Mouse (Mus musculus) cerebellum, adult 9-10 months (tissue): ENCODE measurements around the gene Grik3.

Source experiments
- DNase-seq: peaks from one replicate; pipeline ENCODE4 v3.0.0; 2022

Gene Grik3

DNA sequence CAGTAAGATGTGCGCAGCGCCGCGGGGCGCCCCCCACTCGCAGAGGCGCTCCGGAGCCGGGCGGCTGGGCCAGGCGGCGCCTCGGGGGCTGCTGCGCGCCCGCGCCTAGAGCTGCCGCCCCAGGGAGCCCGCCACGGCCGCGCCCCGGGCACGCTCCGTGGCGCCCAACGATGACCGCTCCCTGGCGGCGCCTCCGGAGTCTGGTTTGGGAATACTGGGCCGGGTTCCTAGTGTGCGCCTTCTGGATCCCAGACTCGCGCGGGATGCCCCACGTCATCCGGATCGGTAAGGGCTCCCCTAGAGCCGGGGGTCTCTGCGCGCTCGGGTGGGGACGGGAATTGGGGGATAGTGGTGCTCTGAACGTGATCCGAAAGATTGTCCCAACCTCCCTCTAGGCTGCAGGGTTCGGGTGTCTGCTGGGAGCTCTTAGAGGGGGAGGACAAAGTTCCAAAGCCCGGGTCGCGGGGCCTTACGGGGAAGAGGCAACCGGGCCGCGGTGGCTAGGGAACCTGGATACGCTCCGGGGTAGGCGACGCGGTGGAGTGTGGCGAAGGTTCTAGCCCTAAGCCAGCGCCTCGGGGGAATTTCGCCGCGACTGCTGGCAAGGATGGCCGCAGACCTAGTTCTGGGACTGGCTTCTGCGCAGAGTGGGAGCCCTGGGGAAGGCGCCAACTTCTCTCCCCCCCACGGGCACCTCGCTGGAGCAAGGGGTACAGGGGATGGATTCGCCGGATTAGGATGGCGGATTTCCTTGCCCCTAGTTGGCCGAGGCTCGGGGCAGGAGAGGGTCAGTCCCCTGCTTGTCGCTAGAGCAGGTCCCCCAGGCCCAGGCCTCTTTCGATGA, at the start of gene Grik3:
Gene Grik3 (plus strand): TSS at position 40 of the 844 bp plus-strand sequence.
- no peak for DNase-seq

- no peak for DNase-seq
Observed at GRCm38 (mm10) chr4:125441821-125442220, 48.7 kb upstream of the Grik3 start.

DNA sequence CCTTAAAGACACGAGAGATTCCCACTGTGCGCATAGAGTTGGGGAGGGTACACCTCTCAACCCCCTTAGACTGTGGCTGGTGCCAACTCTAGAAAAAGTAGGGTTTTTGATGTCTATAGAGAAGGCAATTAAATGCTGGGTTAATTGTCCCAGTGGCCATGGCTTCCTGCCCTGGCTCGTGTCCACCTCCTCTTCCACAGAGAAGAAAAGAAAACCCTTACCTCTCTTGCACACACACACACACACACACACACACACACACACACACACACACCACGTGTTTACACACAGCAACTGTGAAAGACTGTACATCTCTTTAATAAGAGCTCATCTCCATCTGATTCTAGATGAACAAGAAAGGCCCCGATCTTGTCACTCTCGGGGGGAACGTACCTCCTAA, 46.1 kb upstream of the Grik3 start:
- no peak for DNase-seq

DNA sequence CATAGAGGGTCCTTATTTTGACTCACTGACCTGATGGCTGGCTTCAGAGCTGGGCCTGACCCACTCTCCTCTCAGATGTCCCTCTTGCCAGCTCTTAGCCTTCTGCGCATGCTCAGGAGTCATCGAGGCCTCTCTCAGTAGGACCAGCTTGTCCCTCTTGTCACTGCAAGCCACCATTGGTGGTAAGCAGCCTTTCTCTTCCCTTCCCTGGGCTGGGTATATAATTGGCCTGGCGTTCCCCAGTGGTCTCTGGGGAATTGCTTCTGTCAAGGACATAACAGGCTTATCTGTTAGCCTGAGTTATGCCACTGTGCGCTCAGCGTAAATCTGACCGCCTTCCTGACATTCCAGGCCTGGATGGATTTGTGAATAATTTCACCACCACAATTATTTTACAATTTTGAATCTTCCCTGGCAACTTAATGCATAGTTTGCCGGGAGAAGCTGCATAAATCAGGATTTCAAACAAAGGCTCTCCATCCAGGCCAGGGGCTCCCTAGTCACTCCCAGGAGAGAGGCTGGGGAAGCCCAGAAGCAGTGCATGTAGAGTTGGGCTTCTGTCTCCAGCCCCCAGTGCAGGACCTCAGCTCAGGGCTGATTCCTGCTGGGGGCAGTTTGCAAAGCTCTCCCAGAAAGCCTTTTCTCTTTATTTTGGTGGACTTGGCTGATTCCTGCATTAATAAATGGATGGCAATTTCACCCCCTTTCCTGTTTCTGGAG, 39.7 kb upstream of the Grik3 start:
- DNase-seq = no peak

GRCm38 (mm10) chr4:125451821-125452220, 38.7 kb upstream of the Grik3 start:
- DNase-seq = no peak

DNA sequence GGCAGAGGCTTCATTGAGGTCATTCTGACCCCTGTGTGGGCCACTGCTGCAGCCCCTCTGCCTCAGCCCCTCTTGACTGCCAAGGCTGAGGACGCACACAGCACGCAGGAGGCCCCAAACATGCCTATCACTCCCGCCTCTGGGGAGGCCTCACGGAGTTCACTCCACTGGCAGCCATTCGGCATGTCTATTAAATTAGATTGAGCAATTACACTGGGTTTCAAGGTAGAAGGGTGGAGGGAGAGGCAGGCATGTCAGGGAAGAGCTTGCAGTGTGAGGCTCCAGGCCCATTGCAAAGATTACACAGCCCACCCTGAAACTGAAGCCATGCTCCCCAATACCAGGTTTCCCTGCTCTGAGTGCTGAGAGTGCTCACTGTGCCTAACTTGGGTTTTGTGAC, 34.0 kb upstream of the Grik3 start:
- no peak for DNase-seq

DNA sequence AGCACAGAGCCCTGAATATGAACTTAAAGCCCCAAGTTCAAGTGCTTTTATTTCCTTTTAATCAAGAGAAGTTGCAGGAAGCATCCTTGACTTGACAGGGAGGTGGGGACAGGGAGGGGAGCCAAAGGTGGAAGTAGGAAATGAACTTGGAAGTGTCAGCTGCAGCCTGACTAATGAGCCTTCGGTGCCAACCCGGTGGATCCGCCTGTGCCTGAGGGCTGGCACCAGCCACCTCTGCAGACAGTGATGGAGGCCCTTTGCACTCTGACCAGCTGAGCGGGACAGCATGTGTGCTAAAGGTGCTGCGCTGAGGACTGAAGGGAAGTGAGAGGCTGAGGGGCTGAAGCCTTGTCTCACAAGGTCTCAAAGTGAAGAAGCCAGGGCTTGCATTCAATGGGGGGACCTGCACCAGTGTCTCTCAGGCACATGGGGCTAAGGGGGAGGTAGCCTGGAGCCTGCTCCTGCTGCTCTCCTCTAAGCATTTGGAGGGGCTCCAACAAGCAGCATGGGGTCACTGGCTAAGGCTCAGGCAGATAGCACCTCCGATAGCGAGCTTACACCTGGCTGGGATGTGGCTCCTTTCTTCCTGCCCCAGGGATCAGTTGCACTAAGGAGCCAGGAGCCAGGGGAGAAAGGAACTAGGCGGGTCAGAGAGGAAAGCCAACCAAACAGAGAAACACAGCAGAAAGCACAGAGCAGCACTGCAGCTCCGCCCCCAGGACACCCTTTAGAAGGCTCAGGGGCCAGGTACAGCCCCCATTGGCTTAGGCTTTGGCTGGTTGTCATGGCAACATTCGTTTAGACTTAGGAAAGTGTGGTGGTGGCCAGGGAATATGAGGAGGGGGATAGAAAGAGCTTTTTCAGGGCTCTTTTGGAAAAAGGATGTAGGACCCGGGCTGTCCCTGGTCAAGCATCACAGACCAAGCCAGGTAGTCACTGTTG, 33.1 kb upstream of the Grik3 start:
- DNase-seq = no peak

DNA sequence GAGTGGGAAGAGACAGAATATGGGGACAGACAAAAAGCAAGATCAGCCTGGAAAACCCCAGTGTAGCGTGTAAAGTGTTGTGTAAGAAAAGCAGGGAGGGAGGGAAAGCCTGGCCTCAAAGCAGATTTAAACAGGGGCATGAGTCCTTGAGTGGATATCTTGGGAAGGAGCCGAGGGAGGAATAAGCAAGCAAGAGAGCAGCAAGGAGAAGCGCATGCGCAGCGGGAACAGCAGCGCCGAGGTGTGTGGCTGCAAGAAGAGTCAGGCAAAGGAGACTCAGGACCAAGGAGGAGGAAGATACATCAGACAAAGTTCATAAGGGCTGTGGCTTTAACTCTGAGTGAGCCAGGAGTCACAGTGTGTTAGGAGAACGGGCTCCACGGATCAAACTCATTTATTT, 30.7 kb upstream of the Grik3 start:
- DNase-seq = no peak

- DNase-seq = no peak
Observed at GRCm38 (mm10) chr4:125469711-125470372, 20.7 kb upstream of the Grik3 start.

- no peak for DNase-seq
Observed at GRCm38 (mm10) chr4:125474903-125475302, 15.6 kb upstream of the Grik3 start.

DNA sequence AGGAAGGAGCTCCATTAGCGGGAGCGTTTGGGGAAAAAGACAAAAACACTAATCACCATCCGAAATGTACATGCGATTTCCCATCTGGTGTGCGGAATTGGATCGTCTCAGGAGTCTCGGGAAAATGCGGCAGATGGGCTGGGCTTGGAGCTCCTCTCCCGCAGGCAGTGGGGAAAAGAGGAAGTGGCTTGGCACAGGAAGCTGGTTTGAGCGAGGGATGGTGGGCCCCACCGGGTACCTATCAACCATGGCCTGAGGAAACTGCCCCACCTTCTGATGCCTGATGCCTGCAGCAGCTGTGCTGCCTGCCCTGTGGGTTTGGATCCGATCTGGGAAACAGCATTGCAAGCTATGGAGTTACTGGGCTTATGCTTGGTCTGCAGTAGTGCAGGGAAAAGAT, 12.4 kb upstream of the Grik3 start:
- DNase-seq = no peak

GRCm38 (mm10) chr4:125481256-125481655, 9.2 kb upstream of the Grik3 start:
- DNase-seq = no peak

GRCm38 (mm10) chr4:125484131-125484530, 6.4 kb upstream of the Grik3 start:
- DNase-seq = no peak

DNA sequence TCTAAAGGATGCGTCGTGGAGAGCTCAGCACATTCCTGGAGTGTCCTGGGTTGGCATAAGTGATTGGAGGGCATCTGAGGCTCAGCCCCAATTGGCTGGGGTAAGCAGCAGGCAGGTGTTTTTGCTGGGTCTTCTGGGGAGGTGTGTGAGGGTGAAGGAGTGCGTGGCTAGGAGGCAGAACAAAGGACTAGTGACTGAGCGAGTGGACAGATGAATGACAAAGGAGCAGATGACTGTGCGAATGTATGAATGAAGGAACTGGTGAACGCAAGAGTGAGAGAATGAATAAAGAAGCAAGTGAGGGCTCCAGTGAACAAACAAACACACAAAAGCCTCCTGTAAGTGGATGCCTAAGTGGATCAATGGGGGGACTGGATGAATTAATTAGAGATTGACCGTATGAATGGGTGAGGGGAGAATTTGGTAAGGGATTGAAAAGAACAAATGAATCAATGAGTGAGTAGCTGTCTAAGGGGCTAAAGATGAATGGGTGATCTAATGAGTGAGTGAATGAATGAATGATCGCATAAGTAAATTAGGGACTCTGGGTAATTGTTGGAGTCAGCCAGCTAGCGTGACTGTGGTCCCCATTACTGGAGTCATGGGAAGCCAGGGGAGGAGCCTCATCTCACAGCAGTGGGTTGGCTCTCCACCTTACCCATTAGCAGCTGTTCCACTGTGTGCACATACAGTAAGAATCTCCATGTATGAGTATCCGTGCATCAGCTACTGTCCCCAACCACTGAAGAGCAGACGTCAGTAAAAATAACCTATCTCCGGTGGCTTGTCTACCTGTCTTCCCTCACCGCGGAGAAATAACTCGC, 4.9 kb upstream of the Grik3 start:
- no peak for DNase-seq

DNA sequence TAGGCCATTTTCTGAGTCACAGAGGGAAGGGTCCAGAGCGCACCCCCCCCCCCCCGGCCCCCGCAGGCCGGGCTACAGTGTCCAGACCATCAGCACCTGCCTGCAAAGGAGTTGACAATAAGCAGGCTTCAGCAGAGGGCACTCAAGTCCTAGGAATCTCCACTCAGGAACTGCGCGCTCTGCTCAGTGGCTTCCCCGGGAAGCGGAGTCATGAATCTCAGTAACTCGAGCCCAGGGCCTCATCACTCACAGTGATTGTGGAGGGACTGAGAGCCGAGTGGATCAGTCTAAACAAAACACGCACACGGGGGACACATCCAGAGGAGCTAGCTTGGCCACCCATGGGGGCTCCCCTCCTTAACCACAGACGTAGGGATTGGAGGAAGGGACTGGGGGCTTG, 3.9 kb upstream of the Grik3 start:
- DNase-seq = no peak

DNA sequence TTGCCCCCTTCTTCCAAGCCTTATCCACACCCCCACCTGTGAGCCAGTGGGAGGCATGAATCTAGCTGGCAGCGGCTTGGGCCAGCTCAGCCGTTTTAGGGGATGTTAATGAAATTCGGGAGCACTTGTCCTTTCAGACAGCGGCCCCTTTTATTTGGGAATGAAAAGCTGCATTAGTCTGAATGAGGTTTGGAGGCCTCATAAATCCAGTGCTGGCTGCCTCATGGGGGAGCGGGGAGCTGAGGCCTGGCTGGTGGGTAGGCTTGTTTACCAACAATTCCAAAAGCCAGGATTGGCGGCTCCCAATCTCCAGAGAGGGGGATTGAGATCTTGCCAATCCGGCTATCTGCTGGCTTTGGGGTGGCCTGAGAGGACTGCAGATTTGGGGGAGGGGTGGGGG, 3.5 kb upstream of the Grik3 start:
- no peak for DNase-seq

- no peak for DNase-seq
Observed at GRCm38 (mm10) chr4:125488796-125489637, 1.5 kb upstream of the Grik3 start.

GRCm38 (mm10) chr4:125489901-125490590, 454 bp upstream of the Grik3 start:
- DNase-seq = no peak

DNA sequence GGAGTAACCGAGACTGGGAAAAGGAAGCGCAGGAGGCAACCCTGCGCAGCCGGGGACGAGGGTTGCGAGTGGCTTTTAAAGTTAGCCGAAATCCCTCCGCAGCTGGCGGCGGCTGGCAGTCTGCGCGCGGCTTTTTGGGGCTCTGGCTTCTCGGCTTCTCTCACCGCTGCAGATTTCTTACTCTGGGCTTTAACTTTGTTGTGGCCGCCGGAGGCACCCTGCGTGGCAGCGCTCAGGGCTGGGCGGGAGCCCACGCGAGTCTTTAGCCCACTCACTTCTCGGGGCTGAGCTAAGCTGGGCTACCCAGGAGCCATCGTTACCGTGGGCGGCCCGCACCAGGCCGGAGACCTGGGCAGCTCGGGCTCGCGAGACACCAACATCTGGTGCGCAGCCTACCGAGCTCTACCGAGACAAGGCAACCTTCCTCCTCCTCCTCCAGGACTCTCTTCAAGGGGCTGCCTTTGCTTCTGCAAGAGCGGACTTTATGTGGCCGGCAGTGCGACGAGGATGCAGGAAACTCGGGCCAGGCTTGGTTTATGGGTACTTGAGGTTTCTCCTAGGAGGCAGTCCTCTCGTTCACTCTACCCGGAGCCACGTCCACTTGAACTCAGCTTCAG, 1.1 kb downstream of the Grik3 start:
- DNase-seq = no peak

GRCm38 (mm10) chr4:125492122-125492505, 1.6 kb downstream of the Grik3 start:
- no peak for DNase-seq
